In the genomic region with DNA sequence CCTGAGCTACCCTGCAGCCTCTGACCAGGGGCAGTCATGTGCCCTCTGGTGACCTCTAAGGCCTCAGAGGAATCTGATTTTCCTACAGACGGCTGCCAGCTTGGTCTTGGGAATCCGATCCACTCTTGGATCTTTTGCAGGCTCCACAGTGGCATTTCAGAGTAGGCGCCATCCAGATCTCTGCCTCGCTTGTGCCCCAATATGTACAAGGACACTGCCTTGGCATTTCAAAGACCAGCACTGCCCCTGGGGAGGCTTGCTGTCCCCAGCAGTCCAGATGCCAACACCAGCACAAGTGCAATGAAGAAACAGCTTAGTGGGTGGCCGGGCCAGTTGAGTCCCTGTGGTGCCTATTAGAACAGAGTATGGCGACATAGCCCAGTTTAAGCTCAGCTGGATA, we compare ENCODE assay signal across 17 mouse cellular contexts.
DNase-seq lines count a peak whose midpoint lies in the region; ATAC-seq and TF ChIP-seq lines count a peak whose summit lies in the region.
"Had no signal": no experiment of that assay in that cellular context is flagged by ENCODE, and none has a peak within 500 bp of the region (broad histone marks: within the 10 kb centered on the region; RNA-seq: fewer than 3 reads in every experiment).

No protein-coding gene starts in this region.

- no peak for ATAC-seq in hindbrain, embryonic 16.5 days
- ATAC-seq: forebrain, postnatal 0 days had no signal

- intact Hi-C loops in left cerebral cortex, postnatal 25 days (cut with DNase I), result no loop called here

- 79% methylated on average over 6 of the region's 6 CpGs for WGBS in hindbrain, embryonic 10.5 days
- WGBS in hindbrain, embryonic 16.5 days, result 84% methylated on average over 6 of the region's 6 CpGs
- 79% methylated on average over 6 of the region's 6 CpGs for WGBS in limb, embryonic 10.5 days
- WGBS in lung, adult 2 months, result 77% methylated on average over 6 of the region's 6 CpGs

- H3K27ac ChIP-seq in hindbrain, embryonic 10.5 days, result no peak overlapping the region
- H3K27ac ChIP-seq in hindbrain, embryonic 16.5 days (ENCODE audit: low read depth, low read length), result no peak overlapping the region
- peak overlapping the region; percentile 30; the same call in 1 of the 2 replicates for H3K27ac ChIP-seq in limb, embryonic 10.5 days
- H3K27ac ChIP-seq: hindbrain, embryonic 15.5 days; layer of hippocampus, adult 2 months; limb, embryonic 13.5 days; neural tube, embryonic 12.5 days had no signal

- H3K27me3 ChIP-seq in hindbrain, embryonic 10.5 days (ENCODE audit: insufficient read depth, poor library complexity, severe bottlenecking), result no peaks in the 10 kb centered on the region
- no peaks in the 10 kb centered on the region for H3K27me3 ChIP-seq in hindbrain, embryonic 16.5 days (replicated peaks; ENCODE audit: control insufficient read depth, insufficient read depth, low read length)
- no peaks in the 10 kb centered on the region for H3K27me3 ChIP-seq in limb, embryonic 10.5 days (ENCODE audit: low read depth, poor library complexity, severe bottlenecking)
- H3K27me3 ChIP-seq: hindbrain, embryonic 15.5 days; limb, embryonic 13.5 days; megakaryocyte, embryonic 14.5 days; neural tube, embryonic 12.5 days had no signal

- H3K36me3 ChIP-seq in hindbrain, embryonic 10.5 days, result no peaks in the 10 kb centered on the region
- H3K36me3 ChIP-seq in hindbrain, embryonic 16.5 days (ENCODE audit: control insufficient read depth, insufficient read depth, low read length), result no peaks in the 10 kb centered on the region
- H3K36me3 ChIP-seq in limb, embryonic 10.5 days, result no peaks in the 10 kb centered on the region
- H3K36me3 ChIP-seq: hindbrain, embryonic 15.5 days; limb, embryonic 13.5 days; neural tube, embryonic 12.5 days had no signal

- TF ChIP-seq CTCF in lung, adult 2 months (IDR thresholded peaks at IDR 0.05; ENCODE audit: insufficient read depth, low read length), result no peak

- DNase-seq in hindbrain, embryonic 10.5 days (ENCODE audit: low spot score), result peak; percentile 3
- DNase-seq in adrenal gland, postnatal 36 days, result peak; percentile 42 to 63
- peak; percentile 43 to 51 for DNase-seq in kidney, adult 8-10 months
- no peak for DNase-seq in limb, embryonic 10.5 days (ENCODE audit: low spot score)
- DNase-seq in lung, adult 2 months, result no peak
- DNase-seq in left cerebral cortex, postnatal 25 days (ENCODE audit: low spot score in 2 of 2), result no peak
- no peak for DNase-seq in urinary bladder, adult 18-20 months (ENCODE audit: low spot score in 2 of 2)
- DNase-seq: cerebellum, adult 9-10 months; forebrain, postnatal 0 days; retina, postnatal 1 day had no signal

- H3K4me1 ChIP-seq in hindbrain, embryonic 10.5 days (replicated peaks), result 0 out of 2 replicates have a peak, but pooled peaks cover 5% of the 10 kb centered on the region
- H3K4me1 ChIP-seq in hindbrain, embryonic 16.5 days (ENCODE audit: control insufficient read depth, insufficient read depth, low read depth, low read length), result no peaks in the 10 kb centered on the region
- H3K4me1 ChIP-seq in limb, embryonic 10.5 days, result peaks cover 4% of the 10 kb centered on the region; the same call in 1 of the 2 replicates
- H3K4me1 ChIP-seq in lung, adult 2 months (ENCODE audit: control insufficient read depth, insufficient read depth, low read length), result no peaks in the 10 kb centered on the region
- H3K4me1 ChIP-seq: hindbrain, embryonic 15.5 days; limb, embryonic 13.5 days; megakaryocyte, embryonic 14.5 days; neural tube, embryonic 12.5 days had no signal

- TF ChIP-seq POLR2A in lung, adult 2 months (IDR thresholded peaks at IDR 0.05; ENCODE audit: borderline replicate concordance, extremely low read depth, low read depth, low read length), result no peak

- H3K4me2 ChIP-seq in hindbrain, embryonic 16.5 days (ENCODE audit: low read length), result no peak overlapping the region
- H3K4me2 ChIP-seq: hindbrain, embryonic 15.5 days; limb, embryonic 13.5 days; neural tube, embryonic 12.5 days had no signal

- no peaks in the 10 kb centered on the region for H3K9me3 ChIP-seq in hindbrain, embryonic 10.5 days
- no peaks in the 10 kb centered on the region for H3K9me3 ChIP-seq in hindbrain, embryonic 16.5 days (ENCODE audit: control insufficient read depth, low read length)
- H3K9me3 ChIP-seq in limb, embryonic 10.5 days (replicated peaks), result no peaks in the 10 kb centered on the region
- H3K9me3 ChIP-seq: hindbrain, embryonic 15.5 days; limb, embryonic 13.5 days; neural tube, embryonic 12.5 days had no signal

- H3K9ac ChIP-seq in hindbrain, embryonic 16.5 days (ENCODE audit: low read depth, low read length), result no peak overlapping the region
- H3K9ac ChIP-seq: forebrain, postnatal 0 days; hindbrain, embryonic 15.5 days; limb, embryonic 13.5 days; neural tube, embryonic 12.5 days had no signal

- H3K4me3 ChIP-seq in hindbrain, embryonic 10.5 days, result no peak overlapping the region
- H3K4me3 ChIP-seq in hindbrain, embryonic 16.5 days (ENCODE audit: low read length), result no peak overlapping the region
- no peak overlapping the region for H3K4me3 ChIP-seq in limb, embryonic 10.5 days
- H3K4me3 ChIP-seq in lung, adult 2 months (replicated peaks; ENCODE audit: extremely low read depth, low read depth, low read length), result no peak overlapping the region
- H3K4me3 ChIP-seq: erythroblast, embryonic 14.5 days; hindbrain, embryonic 15.5 days; layer of hippocampus, adult 2 months; limb, embryonic 13.5 days; megakaryocyte, embryonic 14.5 days; neural tube, embryonic 12.5 days had no signal

Comparison
In these comparisons a context has a peak if more than half of its experiments do, and no peak if none do; other contexts are left out.
1. DNase-seq: peak in hindbrain, embryonic 10.5 days (single experiment), adrenal gland, postnatal 36 days (2 of 2) and kidney, adult 8-10 months (2 of 2); none in limb, embryonic 10.5 days (single experiment), lung, adult 2 months (single experiment), left cerebral cortex, postnatal 25 days (0 of 2) and urinary bladder, adult 18-20 months (0 of 2).